Mouse (Mus musculus) lung, adult 2 months (tissue): ENCODE data around the gene Gm2115.

Source experiments
- CTCF ChIP-seq: fragments of 200-500 bp; IDR thresholded peaks from 2 replicates; pipeline ENCODE4 v1.5.1; 2011; ENCODE audit warnings: mild to moderate bottlenecking, low read length, control low read depth; ENCODE audit not compliant: insufficient read depth
- POLR2A ChIP-seq: fragments of 200-500 bp; IDR thresholded peaks from 2 replicates; pipeline ENCODE4 v1.6.1; 2011; ENCODE audit warnings: low read depth, mild to moderate bottlenecking, control low read depth, low read length, borderline replicate concordance; ENCODE audit errors: extremely low read depth

DNA sequence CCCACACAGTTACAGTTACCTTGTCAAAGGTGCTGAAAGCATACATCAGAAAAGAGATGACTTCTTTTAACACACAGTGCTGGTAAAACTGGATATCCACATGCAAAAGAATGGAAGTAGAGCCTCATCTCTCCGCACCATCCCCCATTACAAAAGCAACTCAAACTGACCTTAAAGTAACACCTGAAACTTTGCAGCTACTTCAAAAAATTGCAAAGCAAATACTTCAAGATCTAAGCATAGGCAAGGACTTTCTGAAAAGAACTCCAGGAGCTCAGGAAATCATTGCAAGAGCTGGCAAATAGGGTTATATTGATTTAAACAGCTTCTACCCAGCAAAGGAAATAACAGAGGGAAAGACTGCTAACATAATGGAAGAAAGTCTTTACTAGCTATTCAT is 31.7 kb downstream of the Gm2115 start:
- TF ChIP-seq CTCF: no peak
- TF ChIP-seq POLR2A: no peak
